Mouse (Mus musculus) kidney, adult 8-10 months (tissue): ENCODE data around the gene Ninj1.

Experiments
- DNase-seq, 2 experiments: peaks; one replicate each; pipeline ENCODE4 v3.0.0; 2022

The Ninj1 gene

GRCm38 (mm10) chr13:49172335-49172734, 14.9 kb upstream of the Ninj1 start:
- no peak for DNase-seq

DNA sequence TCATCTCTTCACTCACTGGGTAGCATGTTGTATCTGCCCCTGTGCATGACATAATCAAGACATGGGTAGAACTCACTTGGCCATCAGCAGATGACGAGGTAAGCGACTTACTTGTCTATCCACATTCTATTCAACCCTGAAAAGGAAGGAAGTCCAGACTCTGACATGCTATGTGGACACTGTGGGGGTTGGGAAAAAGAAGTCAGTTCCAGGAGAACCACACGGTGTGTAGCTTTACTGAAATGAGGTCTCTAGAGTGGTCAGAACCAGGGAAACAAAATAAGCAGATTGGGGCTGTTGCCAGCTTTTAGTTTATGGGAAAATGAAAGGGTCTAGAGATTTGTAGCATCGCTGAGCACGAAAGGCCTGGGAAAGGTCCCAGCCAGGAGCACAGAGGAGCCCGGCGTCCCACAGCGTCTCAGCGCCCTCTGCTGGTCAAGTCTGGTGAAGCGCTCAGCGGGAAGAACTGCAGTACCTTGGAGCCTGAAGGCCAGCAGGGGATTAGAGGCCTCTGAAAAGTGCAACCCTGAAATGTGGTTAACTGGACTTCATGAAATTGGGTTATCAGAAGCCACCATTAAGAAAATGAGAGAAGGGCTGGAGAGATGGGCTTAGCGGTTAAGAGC, 14.2 kb upstream of the Ninj1 start:
- DNase-seq: peak; percentile 79 to 92

GRCm38 (mm10) chr13:49175509-49175908, 11.8 kb upstream of the Ninj1 start:
- DNase-seq: no peak

DNA sequence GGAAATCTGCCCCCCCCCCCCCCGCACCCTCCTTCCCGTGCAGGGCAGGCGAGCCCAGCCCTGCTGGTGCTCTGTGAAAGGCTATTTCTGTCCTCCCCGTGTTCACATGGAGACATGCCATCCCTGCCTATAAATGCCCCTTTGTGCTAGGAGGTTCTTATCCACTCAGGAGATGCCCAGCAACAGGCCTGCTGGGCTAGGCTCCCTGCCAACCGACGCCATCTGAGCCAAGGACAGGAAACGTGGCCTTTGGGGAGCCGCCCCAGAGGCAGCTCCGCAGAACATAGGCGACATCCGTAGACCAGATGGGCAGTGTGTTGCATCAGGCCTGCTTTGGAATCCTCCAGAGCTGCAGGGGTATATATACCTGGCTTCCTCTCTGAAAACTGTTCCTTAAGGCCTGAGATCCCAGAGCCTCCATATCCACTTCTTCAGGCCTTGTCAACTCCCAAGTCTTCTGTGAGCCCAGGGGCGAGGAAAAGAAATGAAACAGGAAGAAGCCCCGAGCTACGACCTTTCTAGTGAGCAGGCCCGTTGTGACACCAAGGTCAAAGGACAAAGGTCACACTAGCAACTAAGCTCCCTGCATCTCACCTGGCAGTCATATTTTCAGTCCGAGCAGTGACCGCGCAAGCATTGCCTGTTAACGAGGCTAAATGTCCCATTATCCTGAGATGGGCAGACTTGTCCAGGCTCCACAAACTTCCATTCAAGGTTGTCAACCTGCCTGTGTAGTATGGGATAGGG, 8.3 kb upstream of the Ninj1 start:
- DNase-seq: no peak

DNA sequence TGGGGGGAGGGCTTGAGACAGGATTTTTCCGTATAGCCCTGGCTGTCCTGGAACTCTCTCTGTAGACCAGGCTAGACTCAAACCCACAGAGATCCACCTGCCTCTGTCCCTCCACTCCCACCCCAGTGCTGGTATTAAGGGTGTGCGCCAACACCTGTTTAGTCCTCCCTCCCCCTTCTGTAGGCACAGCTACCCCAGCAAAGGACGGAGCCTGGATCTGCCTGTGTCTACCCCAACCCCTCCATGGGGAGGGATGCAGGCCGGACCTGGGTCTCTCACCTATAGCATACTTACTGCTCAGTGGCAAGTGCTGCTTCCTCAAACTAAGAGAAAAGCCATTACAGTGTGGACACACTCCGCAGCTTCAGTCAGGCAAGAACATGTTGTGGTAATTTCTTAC, 7.0 kb upstream of the Ninj1 start:
- no peak for DNase-seq

- no peak for DNase-seq
Observed at GRCm38 (mm10) chr13:49180691-49181090, 6.6 kb upstream of the Ninj1 start.

DNA sequence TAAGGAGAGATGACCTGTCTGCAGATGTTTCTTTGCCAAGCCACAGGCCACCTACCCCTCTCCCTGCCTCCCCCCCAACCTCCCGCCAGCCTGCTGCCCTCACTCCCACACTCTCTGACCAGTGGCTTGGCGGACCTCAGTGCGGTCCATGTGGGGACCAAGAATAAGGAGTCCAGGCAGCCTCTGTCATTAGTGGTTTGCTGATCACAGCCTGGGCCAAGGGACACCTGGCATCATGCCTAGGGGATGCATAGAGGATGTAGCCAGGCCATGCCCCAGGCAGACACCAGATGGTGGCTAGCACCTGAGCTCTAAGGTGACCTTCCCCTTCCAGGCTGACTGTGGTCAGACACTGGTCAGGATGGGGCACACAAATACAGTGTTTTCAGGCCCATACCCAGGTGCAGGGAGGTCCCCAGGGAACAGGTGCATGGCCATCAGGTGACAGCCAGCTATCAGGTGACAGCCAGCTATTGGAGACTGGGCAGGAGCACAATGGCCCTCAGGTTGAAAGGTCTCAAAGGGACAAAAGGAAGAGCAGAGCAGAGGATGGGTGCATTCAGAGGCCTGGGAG, 5.8 kb upstream of the Ninj1 start:
- DNase-seq: no peak

GRCm38 (mm10) chr13:49183161-49183560, 4.1 kb upstream of the Ninj1 start:
- DNase-seq: no peak

DNA sequence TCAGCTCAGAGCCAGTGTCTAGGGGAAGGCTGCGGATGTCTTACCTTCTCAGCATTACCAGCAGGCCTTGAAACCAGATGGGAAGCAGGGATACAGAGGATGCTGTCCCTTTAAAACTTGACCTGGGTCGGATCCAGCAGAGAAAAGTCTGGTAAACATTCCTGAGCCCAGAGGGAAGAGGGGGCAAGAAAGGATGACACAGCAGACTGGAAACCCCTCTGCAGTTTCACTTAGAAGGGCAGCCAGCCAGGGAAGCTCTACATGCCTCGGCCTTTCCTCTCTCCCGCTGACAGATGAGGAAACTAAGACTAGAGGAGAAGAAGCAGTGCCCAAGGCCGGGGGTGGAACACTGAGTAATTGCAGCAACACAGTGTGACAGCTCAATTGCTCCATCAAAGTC, 3.6 kb upstream of the Ninj1 start:
- DNase-seq: peak in 1 of 2 experiments; percentile 40

- no peak for DNase-seq
Observed at GRCm38 (mm10) chr13:49186798-49187287, 442 bp upstream of the Ninj1 start.

- DNase-seq: peak in 1 of 2 experiments; percentile 46
Observed at GRCm38 (mm10) chr13:49188219-49188965, 1.1 kb downstream of the Ninj1 start.

GRCm38 (mm10) chr13:49188966-49189360, 1.7 kb downstream of the Ninj1 start:
- no peak for DNase-seq

- DNase-seq: peak; percentile 86 to 88
Observed at GRCm38 (mm10) chr13:49189970-49190870, 2.9 kb downstream of the Ninj1 start.

- peak; percentile 78 to 82 for DNase-seq
Observed at GRCm38 (mm10) chr13:49190876-49191672, 3.8 kb downstream of the Ninj1 start.

GRCm38 (mm10) chr13:49191673-49192035, 4.4 kb downstream of the Ninj1 start:
- DNase-seq: no peak

GRCm38 (mm10) chr13:49192156-49192855, 5.0 kb downstream of the Ninj1 start:
- DNase-seq: no peak

DNA sequence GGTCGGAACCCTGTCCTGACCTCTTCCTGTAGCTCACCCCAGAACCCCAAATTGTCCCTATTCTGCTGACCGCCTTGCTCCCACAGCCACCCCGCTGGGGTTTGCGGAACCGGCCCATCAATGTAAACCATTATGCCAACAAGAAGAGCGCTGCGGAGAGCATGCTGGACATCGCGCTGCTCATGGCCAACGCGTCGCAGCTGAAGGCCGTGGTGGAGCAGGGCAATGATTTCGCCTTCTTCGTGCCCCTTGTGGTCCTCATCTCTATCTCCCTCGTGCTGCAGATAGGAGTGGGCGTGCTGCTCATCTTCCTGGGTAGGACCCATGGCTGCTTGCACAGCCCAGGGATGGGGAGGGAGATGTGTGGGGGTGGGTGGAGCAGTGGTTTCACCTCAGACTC, 6.4 kb downstream of the Ninj1 start:
- no peak for DNase-seq

DNA sequence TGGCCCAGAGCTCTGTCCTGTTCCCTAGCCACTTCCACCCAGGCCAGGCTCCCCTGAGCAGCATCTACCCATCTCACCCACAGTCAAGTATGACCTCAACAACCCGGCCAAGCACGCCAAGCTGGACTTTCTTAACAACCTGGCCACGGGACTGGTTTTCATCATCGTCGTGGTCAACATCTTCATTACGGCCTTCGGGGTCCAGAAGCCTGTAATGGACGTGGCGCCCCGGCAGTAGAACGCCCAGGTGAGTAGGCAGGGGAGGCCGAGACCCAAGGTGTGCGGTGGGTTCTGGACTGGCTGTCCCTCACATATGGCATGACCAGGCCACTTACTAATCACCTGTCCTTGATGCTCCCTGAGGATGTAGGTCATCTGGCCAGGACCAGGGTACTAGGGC, 7.5 kb downstream of the Ninj1 start:
- no peak for DNase-seq

GRCm38 (mm10) chr13:49195651-49196050, 8.4 kb downstream of the Ninj1 start:
- no peak for DNase-seq

DNA sequence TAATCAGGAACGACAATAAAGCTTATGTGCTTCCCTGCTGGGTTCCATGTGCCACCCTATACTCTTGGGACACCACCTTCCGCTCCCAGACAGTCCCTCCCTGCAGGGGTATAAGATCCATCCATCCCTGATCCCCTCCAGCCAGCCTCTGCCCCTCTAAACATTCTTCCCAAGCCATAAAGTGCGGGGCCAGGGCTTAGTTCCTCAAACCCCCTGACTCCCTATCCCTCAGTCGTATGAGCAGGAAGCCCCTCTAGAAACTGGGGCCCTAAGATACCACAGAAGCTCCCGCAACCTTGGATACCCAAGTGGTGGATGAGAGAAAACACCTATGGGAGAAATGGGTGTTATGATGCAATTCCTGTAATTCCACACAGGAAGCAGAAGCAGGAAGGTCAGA, 8.9 kb downstream of the Ninj1 start:
- no peak for DNase-seq

DNA sequence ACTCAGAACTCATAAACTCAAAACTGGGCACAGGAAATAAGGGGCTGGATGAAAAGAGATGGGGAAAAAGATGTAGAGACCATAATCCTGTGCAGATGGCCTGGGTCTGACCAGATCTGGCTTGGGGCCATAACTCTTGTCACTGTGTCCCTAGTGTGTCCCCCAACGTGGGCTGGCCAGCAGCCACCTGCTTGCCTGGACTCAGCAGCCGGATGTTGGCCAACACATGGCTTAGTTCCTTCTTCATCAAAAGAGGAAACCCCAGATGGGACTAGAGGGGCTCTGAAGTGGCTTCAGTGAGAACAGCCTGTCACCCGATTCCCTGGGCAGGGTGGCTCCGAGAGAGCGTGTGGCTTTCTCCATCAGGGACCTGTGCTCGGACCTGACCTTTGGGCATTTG, 9.5 kb downstream of the Ninj1 start:
- DNase-seq: no peak
